Mouse (Mus musculus) embryonic fibroblast, embryonic 13.5 days (primary cell): ENCODE results near the gene Rasgef1b.

Source experiments
- CTCF ChIP-seq: IDR thresholded peaks from 2 replicates; pipeline ENCODE4 v1.5.1; 2011; ENCODE audit warnings: mild to moderate bottlenecking, control low read depth, low read length, moderate library complexity, borderline replicate concordance; ENCODE audit not compliant: insufficient read depth
- POLR2A ChIP-seq: IDR thresholded peaks from 2 replicates; pipeline ENCODE4 v1.6.1; 2011; ENCODE audit warnings: low read depth, mild to moderate bottlenecking, control low read depth, low read length, moderate library complexity

DNA sequence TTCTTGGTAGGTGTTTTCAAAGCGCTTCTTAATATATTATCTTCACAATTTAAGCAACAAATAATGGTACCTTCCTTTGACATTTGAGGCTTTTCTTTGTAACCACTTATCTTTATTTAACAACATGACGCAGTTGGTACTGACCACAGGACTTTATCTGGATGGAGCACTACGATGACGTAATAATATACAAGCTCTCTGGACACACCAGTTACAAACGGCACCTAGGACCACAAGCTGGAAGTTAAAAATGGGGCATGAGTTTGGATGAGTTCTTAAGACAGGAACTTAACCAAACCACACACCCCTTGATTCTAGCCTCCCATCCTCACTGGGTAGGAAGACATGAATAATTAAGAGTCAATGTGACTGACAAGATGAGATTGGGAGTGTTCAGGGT is 369.6 kb downstream of the Rasgef1b start:
- TF ChIP-seq CTCF (no peak), POLR2A (no peak)
